Mouse (Mus musculus) cerebellum, adult 2 months (tissue): Measurements from ENCODE around the gene Kbtbd12. TPM values are rescaled to one million over a fixed set of nuclear protein-coding genes. Genes with fewer than 3 reads are reported as not detected.

ENCODE experiments used
- DNase-seq, 2 experiments: peaks; one replicate each; pipeline ENCODE4 v3.0.0; 2021
- H3K27ac ChIP-seq: fragments of 200-500 bp; 2 replicates; pipeline ENCODE4 v1.5.1; 2012; ENCODE audit warnings: low read length, control low read depth, inconsistent platforms; ENCODE audit not compliant: insufficient read depth
- H3K27me3 ChIP-seq: fragments of 200-500 bp; 2 replicates; pipeline ENCODE4 v1.6.1; 2012; ENCODE audit warnings: inconsistent platforms, mild to moderate bottlenecking, low read length, moderate library complexity; ENCODE audit not compliant: control insufficient read depth, insufficient read depth
- H3K4me1 ChIP-seq: fragments of 200-500 bp; 2 replicates; pipeline ENCODE4 v1.6.1; 2011; ENCODE audit warnings: low read length; ENCODE audit not compliant: control insufficient read depth, insufficient read depth
- H3K4me3 ChIP-seq: fragments of 200-500 bp; replicated peaks from 2 replicates; pipeline ENCODE3; 2011; ENCODE audit warnings: mild to moderate bottlenecking, low read depth, low read length, control low read depth; ENCODE audit not compliant: insufficient read depth
- CTCF ChIP-seq: fragments of 200-500 bp; IDR thresholded peaks from 2 replicates; pipeline ENCODE4 v1.5.1; 2011; ENCODE audit warnings: low read depth, mild to moderate bottlenecking, control low read depth, low read length, moderate library complexity, borderline replicate concordance; ENCODE audit not compliant: insufficient read depth
- POLR2A ChIP-seq: fragments of 200-500 bp; IDR thresholded peaks from 2 replicates; pipeline ENCODE4 v1.6.1; 2011; ENCODE audit warnings: low read length, control low read depth, borderline replicate concordance; ENCODE audit not compliant: insufficient read depth
- WGBS: fragments of 180-500 bp; shearing (Covaris S2); methylation state at CpG from one replicate; pipeline ENCODE4 v1.1.7; 2018; 5-methylcytosine and 5-hydroxymethylcytosine counted together
- polyA plus RNA-seq: library from polyadenylated mRNA; depleted of rRNA; stranded (reverse); fragments of >200 nt; gene quantifications from 2 replicates; pipeline ENCODE4 v1.2.3, GENCODE M21; 2012

Kbtbd12 gene
- polyA plus RNA-seq, 1 experiment = 0.13 TPM

DNA sequence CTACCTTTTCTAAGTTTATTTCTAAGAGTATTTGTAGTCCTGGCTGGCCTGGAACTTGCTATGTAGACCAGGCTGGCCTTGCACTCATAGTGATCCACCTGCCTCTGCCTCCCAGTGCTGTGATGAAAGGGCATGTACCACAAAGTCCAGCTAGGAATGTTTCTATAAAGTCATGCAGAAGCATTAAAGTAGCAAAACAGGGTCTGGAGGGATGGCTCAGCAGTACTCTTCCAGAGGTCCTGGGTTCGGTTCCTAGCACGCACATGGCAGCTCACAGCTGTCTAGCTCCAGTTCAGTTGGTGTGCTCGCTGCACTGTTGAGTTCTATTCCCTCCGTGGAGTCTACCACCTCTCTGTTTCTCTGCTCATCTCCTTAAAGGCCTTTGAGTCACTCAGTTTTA lies 77.6 kb downstream of the Kbtbd12 start:
- peaks cover 22% of the 10 kb centered on the region for H3K4me1 ChIP-seq
- H3K4me3 ChIP-seq = no peak overlapping the region
- H3K27me3 ChIP-seq = no peaks in the 10 kb centered on the region
- 92% methylated on average over 4 of the region's 4 CpGs for WGBS
- no peak for DNase-seq
- TF ChIP-seq POLR2A (no peak), CTCF (no peak)
- H3K27ac ChIP-seq = no peak overlapping the region

DNA sequence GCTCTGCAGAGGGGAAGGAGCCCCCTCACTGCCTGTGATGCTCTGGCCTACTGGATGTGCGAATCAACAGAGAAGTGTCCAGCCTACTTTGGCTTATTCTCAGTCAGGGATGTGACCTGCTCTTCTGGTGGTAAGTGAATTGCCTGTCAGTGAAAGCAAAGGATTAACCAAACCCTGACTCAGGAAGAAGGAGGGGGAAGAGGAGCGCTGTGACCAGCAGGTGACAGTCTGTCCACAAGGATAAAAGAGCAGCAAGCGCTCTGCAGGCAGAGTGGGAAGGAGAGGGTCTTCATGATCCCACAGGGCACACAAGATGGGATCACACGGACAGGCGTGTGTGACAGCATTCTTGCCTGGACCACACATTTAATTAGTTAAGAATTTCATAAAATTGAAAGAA lies 78.1 kb downstream of the Kbtbd12 start:
- Histone ChIP-seq H3K27me3 (no peaks in the 10 kb centered on the region), H3K4me1 (peaks cover 22% of the 10 kb centered on the region), H3K4me3 (no peak overlapping the region), H3K27ac (peak overlapping the region; percentile 45)
- peak; percentile 63 to 67 for DNase-seq
- no peak for TF ChIP-seq POLR2A
- peak; percentile 85 for TF ChIP-seq CTCF
- WGBS = 26% methylated on average over 5 of the region's 5 CpGs

GRCm38 (mm10) chr6:88558076-88558475 lies 79.7 kb downstream of the Kbtbd12 start:
- Histone ChIP-seq H3K4me1 (peaks cover 22% of the 10 kb centered on the region), H3K27me3 (no peaks in the 10 kb centered on the region), H3K27ac (peak overlapping the region; percentile 71), H3K4me3 (no peak overlapping the region)
- TF ChIP-seq CTCF (peak; percentile 94), POLR2A (peak; percentile 44; the same call in 1 of the 2 replicates)
- DNase-seq = peak; percentile 79 to 91
- WGBS = 12% methylated on average over 1 of the region's 1 CpGs

DNA sequence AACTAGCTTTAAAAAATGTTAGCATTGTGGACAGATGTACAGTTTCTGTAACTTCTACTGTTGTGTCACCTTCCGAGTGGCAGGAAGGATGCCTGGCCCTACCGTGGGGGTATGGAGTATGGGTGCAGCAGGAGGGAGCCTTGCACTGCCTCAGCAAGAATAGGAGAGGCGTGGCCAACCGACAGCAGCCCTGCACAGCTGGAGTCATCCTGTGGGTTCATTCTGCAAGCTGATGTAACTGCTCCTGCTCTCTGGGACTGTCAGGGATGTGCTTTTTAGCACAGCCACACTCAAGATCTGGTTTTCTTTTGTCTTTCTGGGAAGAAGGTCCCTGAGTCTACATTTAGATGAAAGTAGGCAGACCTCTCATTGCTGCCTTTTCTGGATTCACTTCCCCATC lies 80.2 kb downstream of the Kbtbd12 start:
- Histone ChIP-seq H3K4me1 (peaks cover 22% of the 10 kb centered on the region), H3K4me3 (no peak overlapping the region), H3K27me3 (no peaks in the 10 kb centered on the region), H3K27ac (no peak overlapping the region)
- 35% methylated on average over 4 of the region's 4 CpGs for WGBS
- DNase-seq = no peak
- TF ChIP-seq CTCF (no peak), POLR2A (no peak)

DNA sequence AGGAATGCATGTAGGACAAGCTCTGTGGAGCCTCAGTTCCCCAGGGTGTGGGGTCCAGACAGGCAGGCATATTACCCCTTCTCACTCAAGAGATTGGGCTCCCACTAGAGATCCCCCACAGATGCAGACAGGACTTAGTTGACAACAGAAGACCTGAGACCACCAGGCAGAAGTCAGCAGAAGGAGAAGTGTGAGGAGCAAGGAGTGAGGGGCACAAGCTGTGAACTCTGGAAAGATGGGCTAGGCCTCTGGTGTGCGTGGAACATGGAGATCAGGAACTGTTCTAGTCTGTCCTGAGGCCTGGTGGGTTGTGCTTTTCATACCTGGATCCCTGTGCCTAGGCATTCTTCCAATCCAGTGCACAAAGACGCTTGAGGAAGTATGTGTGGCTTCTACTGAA lies 87.8 kb downstream of the Kbtbd12 start:
- Histone ChIP-seq H3K27me3 (no peaks in the 10 kb centered on the region), H3K4me1 (no peaks in the 10 kb centered on the region), H3K27ac (no peak overlapping the region), H3K4me3 (no peak overlapping the region)
- TF ChIP-seq POLR2A (no peak), CTCF (no peak)
- WGBS = 89% methylated on average over 2 of the region's 2 CpGs
- DNase-seq = no peak

- TF ChIP-seq POLR2A (no peak), CTCF (no peak)
- Histone ChIP-seq H3K4me1 (no peaks in the 10 kb centered on the region), H3K27ac (no peak overlapping the region), H3K27me3 (no peaks in the 10 kb centered on the region), H3K4me3 (no peak overlapping the region)
- WGBS = 19% methylated on average over 4 of the region's 4 CpGs
- DNase-seq = peak; percentile 42 to 73
These were observed 88.5 kb downstream of the Kbtbd12 start for GRCm38 (mm10) chr6:88549137-88549814.

DNA sequence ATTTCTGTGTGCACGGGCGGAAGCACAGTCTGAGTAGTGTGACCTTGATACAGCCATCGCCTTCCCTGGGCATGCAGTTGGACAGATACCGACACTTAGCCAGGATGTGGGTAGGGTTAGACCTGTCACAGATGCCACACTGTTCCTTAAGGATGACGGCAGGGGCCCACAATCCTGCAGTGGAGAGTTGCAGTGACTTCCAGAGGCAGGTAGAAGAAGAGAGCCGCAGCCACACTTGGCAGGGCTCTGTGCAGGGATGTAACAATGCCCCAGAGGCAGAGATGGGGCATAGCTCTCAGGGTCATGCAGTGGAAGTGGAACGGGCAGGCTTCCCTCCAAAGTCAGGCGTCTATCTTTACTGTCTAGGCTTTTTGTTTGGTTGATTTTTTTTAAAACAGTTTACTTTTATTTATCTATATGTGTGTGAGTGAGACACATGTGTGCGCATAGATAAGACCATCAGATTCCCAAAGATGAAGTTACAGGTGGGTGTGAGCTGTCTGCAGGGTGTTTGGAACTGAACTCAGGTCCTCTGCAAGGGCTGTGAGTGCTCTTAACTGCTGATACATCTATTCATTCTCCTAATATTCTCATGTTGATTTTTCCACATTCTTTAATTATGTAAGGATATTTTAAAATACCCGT lies 89.2 kb downstream of the Kbtbd12 start:
- H3K27me3 ChIP-seq = no peaks in the 10 kb centered on the region
- no peak overlapping the region for H3K4me3 ChIP-seq
- TF ChIP-seq POLR2A = no peak
- no peak for TF ChIP-seq CTCF
- no peaks in the 10 kb centered on the region for H3K4me1 ChIP-seq
- H3K27ac ChIP-seq = no peak overlapping the region
- 84% methylated on average over 10 of the region's 10 CpGs for WGBS
- DNase-seq = no peak

GRCm38 (mm10) chr6:88545397-88545790 lies 92.4 kb downstream of the Kbtbd12 start:
- no peak overlapping the region for H3K27ac ChIP-seq
- no peaks in the 10 kb centered on the region for H3K27me3 ChIP-seq
- 51% methylated on average over 10 of the region's 10 CpGs for WGBS
- H3K4me3 ChIP-seq = no peak overlapping the region
- peaks cover under 1% of the 10 kb centered on the region for H3K4me1 ChIP-seq
- no peak for TF ChIP-seq CTCF
- TF ChIP-seq POLR2A = no peak
- DNase-seq = no peak
